Mouse (Mus musculus) retina, postnatal 7 days (tissue): Measurements from ENCODE around the gene Spata31d1a.

Source experiments
- DNase-seq: peaks from one replicate; pipeline ENCODE4 v3.0.0-alpha.2; 2012; ENCODE audit warnings: low read depth, low spot score

Gene Spata31d1a

DNA sequence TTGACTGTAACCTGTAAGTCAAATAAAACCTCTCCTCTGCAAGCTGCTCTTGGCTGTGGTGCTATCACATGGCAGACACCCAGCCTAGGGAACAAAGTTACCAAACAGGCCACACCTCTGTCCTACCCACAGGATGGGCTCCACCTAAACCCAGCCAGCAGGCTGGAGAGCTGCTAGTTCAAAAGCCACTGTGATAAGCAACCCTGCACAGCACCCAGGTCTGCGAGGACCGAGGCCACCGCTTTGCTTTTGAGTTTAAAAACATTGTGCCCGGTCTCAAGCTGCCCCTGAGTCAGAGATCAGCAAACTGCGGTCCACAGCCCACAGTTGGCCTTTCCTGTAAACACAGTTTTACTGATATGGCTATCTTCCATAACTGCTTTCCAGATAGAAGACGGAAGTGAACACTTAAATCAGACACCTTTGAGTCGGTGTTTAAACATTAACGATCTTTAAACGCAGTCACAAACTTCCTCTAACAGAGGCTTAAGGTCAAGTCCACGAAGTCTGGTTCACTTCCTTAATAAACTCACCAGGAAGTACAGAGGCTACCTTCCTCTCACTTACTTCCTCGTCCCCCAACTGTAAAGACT lies 41.5 kb downstream of the Spata31d1a start:
- no peak for DNase-seq

DNA sequence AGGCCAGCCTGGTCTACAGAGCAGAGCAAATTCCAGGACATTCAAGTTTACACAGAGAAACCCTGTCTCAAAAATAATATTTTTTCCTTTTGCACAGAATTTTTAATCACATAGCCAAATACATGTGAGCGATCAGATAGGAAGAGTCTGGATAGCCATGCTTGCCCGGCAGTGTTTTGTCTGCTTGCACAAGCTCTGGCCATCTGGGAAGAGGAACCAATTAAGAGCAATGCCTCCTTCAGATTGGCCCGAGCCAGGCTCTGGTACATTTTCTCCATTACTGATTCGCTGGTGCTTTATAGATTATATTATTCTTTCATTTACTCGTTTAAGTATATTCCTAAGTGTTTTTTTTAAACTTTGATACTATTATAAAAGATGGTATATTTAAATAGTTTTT lies 42.4 kb downstream of the Spata31d1a start:
- no peak for DNase-seq

DNA sequence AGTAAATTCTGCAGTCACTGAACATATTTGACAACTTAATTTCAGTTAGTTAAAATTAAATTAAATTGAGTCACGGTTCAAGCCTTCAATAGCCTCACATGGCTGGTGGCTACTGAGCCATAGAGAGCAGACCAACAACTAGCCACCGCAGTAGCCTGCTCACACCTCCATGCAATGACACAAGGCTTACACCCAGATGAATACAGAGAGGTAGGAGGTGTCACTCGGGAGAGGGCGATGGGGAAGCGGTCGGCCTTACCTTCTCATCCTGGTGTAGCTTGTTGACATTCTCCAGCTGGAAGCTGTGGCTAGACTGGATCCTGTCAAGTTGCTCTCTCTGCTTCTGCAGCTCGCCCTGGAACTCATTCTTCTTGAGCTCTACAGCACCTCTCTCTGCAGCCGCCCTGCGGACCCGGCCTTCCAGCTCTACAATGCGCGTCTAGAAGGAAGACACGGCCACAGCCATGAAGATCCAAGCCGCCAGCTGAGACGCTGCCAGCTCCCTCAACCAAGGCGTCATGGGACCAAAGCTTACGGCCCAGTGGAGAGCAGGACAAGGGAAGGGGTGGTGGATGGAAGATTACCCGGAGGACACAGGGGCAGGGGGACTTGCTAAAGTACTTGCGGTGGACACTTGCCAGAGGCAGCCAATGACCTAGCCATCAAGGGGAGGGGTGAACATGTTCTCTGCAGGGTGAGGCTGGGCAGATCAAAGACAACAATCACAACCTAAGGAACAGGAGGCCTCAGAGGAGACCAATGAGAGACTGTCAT lies 46.0 kb downstream of the Spata31d1a start:
- DNase-seq = no peak

DNA sequence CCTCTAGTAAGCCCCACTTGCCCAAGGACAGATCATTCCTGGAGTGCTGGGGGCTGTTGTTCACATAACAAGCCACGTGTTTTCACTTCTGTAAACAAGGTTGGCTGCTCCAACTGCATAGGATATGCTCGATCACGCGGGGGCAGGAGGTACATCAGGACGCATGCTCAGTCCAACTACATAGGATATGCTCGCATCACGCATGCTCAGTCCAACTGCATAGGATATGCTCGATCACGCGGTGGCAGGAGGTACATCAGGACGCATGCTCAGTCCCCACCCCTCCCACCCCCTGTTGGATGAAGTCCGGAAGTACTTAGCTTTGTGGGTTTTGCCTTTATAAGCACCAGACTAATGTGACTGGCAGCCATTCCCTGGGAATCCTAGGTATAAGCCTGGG lies 48.2 kb downstream of the Spata31d1a start:
- DNase-seq = no peak

DNA sequence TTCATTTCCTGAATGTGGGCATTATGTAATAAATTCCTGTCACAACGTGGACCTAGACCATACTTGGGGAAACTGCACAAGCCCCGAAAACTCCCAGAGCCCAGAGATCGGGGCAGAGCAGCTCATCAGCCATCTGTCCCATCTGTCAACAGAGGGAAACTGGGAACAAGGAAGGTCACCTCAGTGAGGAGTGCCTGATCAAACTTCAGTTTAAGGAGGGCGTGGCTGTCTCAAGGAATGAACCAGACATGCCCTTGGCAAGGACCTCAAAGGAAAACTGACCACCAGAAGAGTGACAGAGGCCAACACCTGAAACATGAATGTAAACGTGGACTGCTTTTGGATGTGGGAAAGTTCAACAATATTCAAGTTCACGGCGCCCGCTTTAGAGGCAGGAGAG lies 48.7 kb downstream of the Spata31d1a start:
- DNase-seq = no peak

DNA sequence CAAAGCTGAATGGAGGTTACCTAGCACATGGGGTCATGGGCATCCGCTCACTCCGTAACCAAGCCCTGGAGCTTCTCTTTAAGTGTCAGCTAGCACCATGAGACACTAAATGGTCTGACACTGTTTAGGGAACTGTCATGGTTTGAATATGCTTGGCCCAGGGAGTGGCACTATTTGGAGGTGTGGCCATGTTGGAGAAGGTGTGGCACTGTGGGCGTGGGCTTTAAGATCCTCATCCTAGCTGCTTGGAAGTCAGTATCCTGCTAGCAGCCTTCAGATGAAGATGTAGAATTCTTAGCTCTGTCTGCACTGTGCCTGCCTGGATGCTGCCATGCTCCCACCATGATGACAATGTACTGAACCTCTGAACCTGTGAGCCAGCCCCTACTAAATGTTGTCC lies 49.8 kb downstream of the Spata31d1a start:
- DNase-seq = no peak

DNA sequence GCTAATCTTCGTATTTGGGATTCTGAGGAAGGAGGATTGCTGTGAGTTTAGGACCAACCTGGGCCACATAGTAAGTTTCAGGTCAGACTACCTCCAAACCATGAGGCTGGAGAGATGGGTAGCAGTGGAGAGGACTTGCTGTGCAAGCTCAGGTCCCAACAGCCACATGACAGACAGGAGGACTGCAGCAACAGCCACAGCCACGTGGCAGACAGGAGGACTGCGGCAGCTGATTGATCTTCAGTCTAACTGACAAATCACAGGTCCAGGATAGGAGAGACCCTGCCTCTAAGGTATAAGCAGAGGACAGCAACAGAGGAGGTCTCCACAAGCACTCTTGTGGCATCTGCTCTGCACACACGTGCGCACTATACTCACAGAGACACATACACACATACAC lies 52.3 kb downstream of the Spata31d1a start:
- no peak for DNase-seq

DNA sequence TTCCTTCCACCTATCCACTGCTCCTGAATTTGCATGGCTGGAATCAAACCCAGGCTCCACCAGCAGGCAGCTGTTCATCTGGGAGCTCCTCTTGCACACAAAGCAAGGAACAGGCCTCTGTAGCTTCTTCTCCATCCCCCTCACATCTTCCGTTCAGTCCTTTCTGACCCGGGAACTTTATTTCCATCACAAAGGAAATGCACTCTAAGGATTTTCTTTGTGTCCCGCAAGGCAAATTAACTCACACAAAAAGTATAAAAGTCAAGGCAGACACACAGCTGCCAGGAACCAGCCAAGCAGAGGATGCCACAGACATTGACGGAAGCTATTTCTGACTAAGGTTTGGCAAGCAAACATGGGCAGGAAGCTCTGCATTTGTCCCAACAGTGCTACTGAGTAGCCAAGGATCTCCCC lies 53.1 kb downstream of the Spata31d1a start:
- no peak for DNase-seq

DNA sequence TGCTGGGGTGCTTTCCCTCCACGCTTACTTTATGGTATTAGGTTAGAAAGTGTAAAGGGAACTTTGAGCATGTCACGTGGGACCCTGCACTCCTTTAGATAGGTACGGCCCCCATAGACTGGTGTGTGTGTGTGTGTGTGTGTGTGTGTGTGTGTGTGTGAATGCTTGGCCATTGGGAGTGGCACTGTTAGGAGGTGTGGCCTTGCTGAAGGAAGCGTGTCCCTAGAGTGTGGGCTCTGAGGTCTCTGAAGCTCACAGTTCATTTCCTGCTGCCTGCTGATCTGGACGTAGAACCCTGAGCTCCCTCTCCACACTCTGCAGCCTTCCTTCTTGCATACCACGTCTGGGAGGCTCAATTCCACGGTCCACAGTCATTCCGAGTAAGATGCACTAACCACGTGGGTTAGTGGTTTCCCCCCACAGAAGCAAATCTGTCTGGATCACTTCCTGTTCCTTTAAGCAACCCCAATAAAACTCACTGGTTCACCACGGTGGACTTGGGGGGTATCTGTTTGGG lies 53.8 kb downstream of the Spata31d1a start:
- no peak for DNase-seq

DNA sequence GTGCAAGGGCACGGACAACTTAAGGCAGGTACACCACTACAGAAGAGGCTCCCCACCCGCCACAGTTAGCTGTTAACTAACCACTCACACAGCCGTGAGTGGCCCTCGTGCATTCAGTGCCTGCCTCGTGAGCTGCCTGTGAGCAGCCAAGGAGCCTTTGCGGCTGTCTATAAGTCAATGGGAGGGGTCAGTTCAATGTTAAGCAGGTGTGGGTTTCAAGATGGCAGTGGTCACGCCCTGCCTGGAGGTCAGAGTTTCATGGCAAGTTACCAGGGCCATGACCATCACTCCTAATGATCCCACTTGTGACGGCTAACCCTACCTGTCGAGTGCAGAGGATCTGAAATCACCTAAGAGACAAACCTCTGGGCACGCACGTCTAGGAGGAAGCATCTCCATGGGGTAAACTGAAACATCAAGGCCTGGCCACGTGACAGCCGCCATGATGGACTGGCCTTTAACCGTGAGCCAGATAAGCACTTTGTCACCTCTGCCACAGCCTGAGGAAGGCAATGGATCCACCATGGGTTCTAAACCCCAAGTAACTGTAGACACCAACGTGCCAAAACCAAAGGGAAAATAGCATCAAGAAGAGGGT lies 54.3 kb downstream of the Spata31d1a start:
- DNase-seq = no peak

DNA sequence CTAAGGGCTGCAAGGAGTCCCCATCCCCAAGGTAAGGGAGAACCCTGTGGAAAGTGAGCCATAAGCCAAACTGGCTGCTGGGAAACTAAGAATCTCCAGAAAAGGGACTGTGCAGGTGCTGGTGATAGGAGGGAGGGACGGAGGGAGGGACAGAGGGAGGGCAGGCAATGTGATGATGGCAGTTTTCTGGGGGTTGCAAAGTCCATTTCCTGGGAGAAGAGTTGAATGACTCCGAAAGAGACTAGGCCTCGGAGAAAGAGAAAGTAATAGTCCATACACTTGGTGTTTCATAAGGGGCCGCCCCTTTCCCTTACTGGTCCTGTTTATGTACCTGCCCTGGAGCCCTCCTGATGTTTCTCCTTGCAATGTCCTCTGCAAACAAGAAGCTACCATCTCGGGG lies 55.7 kb downstream of the Spata31d1a start:
- DNase-seq = no peak

DNA sequence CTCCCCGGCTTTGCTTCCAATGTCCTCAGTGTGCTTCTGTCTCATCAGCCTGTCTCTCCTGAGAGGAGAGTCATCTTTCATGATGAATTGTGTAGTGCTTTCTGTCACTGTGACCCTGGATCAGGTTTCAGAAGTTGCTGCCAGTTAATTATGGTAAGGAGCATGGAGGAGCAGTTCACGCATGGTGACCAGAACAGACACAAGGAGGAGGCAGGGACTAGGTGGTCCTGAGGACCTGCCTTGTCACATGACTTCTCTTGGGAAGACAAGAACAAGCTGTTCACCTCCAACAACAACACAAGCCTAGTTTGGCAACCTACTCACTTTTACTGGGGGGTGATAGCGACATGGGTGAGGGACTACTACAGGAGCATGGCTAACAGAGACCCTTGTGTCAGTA lies 57.0 kb downstream of the Spata31d1a start:
- DNase-seq = no peak

DNA sequence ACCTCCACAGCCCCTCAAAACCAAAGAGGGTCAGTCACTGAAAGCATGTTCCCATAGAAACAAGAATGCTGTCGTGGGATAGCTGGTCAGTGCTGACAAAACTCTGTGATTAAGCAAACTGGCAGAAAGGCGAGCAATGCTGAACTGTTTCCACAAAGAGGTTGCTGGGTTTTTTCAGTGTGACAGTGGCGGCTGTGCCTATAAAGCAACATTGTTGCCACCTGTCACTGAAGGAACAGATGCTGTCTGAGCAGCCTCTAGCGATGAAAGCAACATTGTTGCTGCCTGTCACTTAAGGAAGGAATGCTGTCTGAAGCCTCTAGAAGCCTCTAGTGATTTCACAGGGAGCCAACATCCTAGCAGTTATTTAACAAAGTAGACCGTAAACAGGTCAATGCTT lies 57.5 kb downstream of the Spata31d1a start:
- no peak for DNase-seq
